Mouse (Mus musculus): ENCODE results near the gene Sf3a3. TPM values are rescaled to one million over a fixed set of nuclear protein-coding genes. Genes with fewer than 3 reads are reported as not detected.
A peak's percentile ranks its signal among the peaks of the same experiment; 100 is the strongest.

Gene Sf3a3
- polyA plus RNA-seq, 1 experiment: 7.2 TPM

GRCm38 (mm10) chr4:124699791-124700190, 14.8 kb upstream of the Sf3a3 start:
- H3K36me3 ChIP-seq (ENCODE audit: control insufficient read depth, insufficient read depth, low read length): no peaks in the 10 kb centered on the region
- no peaks in the 10 kb centered on the region for H3K27me3 ChIP-seq (ENCODE audit: control insufficient read depth, insufficient read depth, low read length)
- 42% methylated on average over 6 of the region's 6 CpGs for WGBS
- TF ChIP-seq CTCF (IDR thresholded peaks at IDR 0.05; ENCODE audit: extremely low read depth, insufficient read length, insufficient replicate concordance, low read depth, low read length): no peak
- no peak for TF ChIP-seq POLR2A (IDR thresholded peaks at IDR 0.05; ENCODE audit: low read depth, low read length)
- no peak overlapping the region for H3K4me3 ChIP-seq (ENCODE audit: low read depth, low read length)
- 0 out of 2 replicates have a peak overlapping the region, but pooled peaks have one; percentile 23 for H3K27ac ChIP-seq (ENCODE audit: insufficient read depth, low read depth, low read length)
- H3K4me1 ChIP-seq (ENCODE audit: control insufficient read depth, insufficient read depth, insufficient read length, low read length): peaks cover 19% of the 10 kb centered on the region

- H3K4me1 ChIP-seq (ENCODE audit: control insufficient read depth, insufficient read depth, insufficient read length, low read length): peaks cover 19% of the 10 kb centered on the region
- WGBS: 1% methylated on average over 59 of the region's 59 CpGs
- peak within 1 kb of the TSS; percentile 23; the same call in 1 of the 2 replicates for H3K27ac ChIP-seq (ENCODE audit: insufficient read depth, low read depth, low read length)
- no peaks in the 10 kb centered on the region for H3K27me3 ChIP-seq (ENCODE audit: control insufficient read depth, insufficient read depth, low read length)
- no peak for TF ChIP-seq CTCF (IDR thresholded peaks at IDR 0.05; ENCODE audit: extremely low read depth, insufficient read length, insufficient replicate concordance, low read depth, low read length)
- peak; percentile 21; the same call in 1 of the 2 replicates for TF ChIP-seq POLR2A (IDR thresholded peaks at IDR 0.05; ENCODE audit: low read depth, low read length)
- H3K36me3 ChIP-seq (ENCODE audit: control insufficient read depth, insufficient read depth, low read length): no peaks in the 10 kb centered on the region
- H3K4me3 ChIP-seq (ENCODE audit: low read depth, low read length): peak within 1 kb of the TSS; percentile 66
These were observed 14.2 kb upstream of the Sf3a3 start, which contains the start of gene Fhl3 for GRCm38 (mm10) chr4:124700248-124700971. Fhl3 (plus strand) TSS chr4:124700701.

GRCm38 (mm10) chr4:124701052-124701845, 13.3 kb upstream of the Sf3a3 start:
- H3K36me3 ChIP-seq (ENCODE audit: control insufficient read depth, insufficient read depth, low read length): no peaks in the 10 kb centered on the region
- peak overlapping the region; percentile 66 for H3K4me3 ChIP-seq (ENCODE audit: low read depth, low read length)
- WGBS: 20% methylated on average over 22 of the region's 22 CpGs
- TF ChIP-seq CTCF (IDR thresholded peaks at IDR 0.05; ENCODE audit: extremely low read depth, insufficient read length, insufficient replicate concordance, low read depth, low read length) (no peak), POLR2A (IDR thresholded peaks at IDR 0.05; ENCODE audit: low read depth, low read length) (no peak)
- no peak overlapping the region for H3K27ac ChIP-seq (ENCODE audit: insufficient read depth, low read depth, low read length)
- no peaks in the 10 kb centered on the region for H3K27me3 ChIP-seq (ENCODE audit: control insufficient read depth, insufficient read depth, low read length)
- peaks cover 20% of the 10 kb centered on the region for H3K4me1 ChIP-seq (ENCODE audit: control insufficient read depth, insufficient read depth, insufficient read length, low read length)

GRCm38 (mm10) chr4:124701916-124702315, 12.7 kb upstream of the Sf3a3 start:
- H3K4me3 ChIP-seq (ENCODE audit: low read depth, low read length): peak overlapping the region; percentile 66; the same call in 1 of the 2 replicates
- no peaks in the 10 kb centered on the region for H3K36me3 ChIP-seq (ENCODE audit: control insufficient read depth, insufficient read depth, low read length)
- H3K27me3 ChIP-seq (ENCODE audit: control insufficient read depth, insufficient read depth, low read length): no peaks in the 10 kb centered on the region
- TF ChIP-seq POLR2A (IDR thresholded peaks at IDR 0.05; ENCODE audit: low read depth, low read length) (no peak), CTCF (IDR thresholded peaks at IDR 0.05; ENCODE audit: extremely low read depth, insufficient read length, insufficient replicate concordance, low read depth, low read length) (no peak)
- peaks cover 18% of the 10 kb centered on the region for H3K4me1 ChIP-seq (ENCODE audit: control insufficient read depth, insufficient read depth, insufficient read length, low read length)
- 93% methylated on average over 3 of the region's 5 CpGs for WGBS
- H3K27ac ChIP-seq (ENCODE audit: insufficient read depth, low read depth, low read length): no peak overlapping the region

- H3K27ac ChIP-seq (ENCODE audit: insufficient read depth, low read depth, low read length): peak overlapping the region; percentile 30
- H3K4me3 ChIP-seq (ENCODE audit: low read depth, low read length): no peak overlapping the region
- TF ChIP-seq CTCF (IDR thresholded peaks at IDR 0.05; ENCODE audit: extremely low read depth, insufficient read length, insufficient replicate concordance, low read depth, low read length) (no peak), POLR2A (IDR thresholded peaks at IDR 0.05; ENCODE audit: low read depth, low read length) (no peak)
- H3K36me3 ChIP-seq (ENCODE audit: control insufficient read depth, insufficient read depth, low read length): no peaks in the 10 kb centered on the region
- 54% methylated on average over 2 of the region's 2 CpGs for WGBS
- no peaks in the 10 kb centered on the region for H3K27me3 ChIP-seq (ENCODE audit: control insufficient read depth, insufficient read depth, low read length)
- peaks cover 20% of the 10 kb centered on the region for H3K4me1 ChIP-seq (ENCODE audit: control insufficient read depth, insufficient read depth, insufficient read length, low read length)
These were observed 11.2 kb upstream of the Sf3a3 start for GRCm38 (mm10) chr4:124703406-124703805.

- H3K27ac ChIP-seq (ENCODE audit: insufficient read depth, low read depth, low read length): peak overlapping the region; percentile 57
- 54% methylated on average over 6 of the region's 6 CpGs for WGBS
- no peaks in the 10 kb centered on the region for H3K36me3 ChIP-seq (ENCODE audit: control insufficient read depth, insufficient read depth, low read length)
- no peak overlapping the region for H3K4me3 ChIP-seq (ENCODE audit: low read depth, low read length)
- H3K27me3 ChIP-seq (ENCODE audit: control insufficient read depth, insufficient read depth, low read length): no peaks in the 10 kb centered on the region
- no peak for TF ChIP-seq POLR2A (IDR thresholded peaks at IDR 0.05; ENCODE audit: low read depth, low read length)
- TF ChIP-seq CTCF (IDR thresholded peaks at IDR 0.05; ENCODE audit: extremely low read depth, insufficient read length, insufficient replicate concordance, low read depth, low read length): no peak
- peaks cover 20% of the 10 kb centered on the region for H3K4me1 ChIP-seq (ENCODE audit: control insufficient read depth, insufficient read depth, insufficient read length, low read length)
These were observed 10.4 kb upstream of the Sf3a3 start for GRCm38 (mm10) chr4:124703881-124704796.

All from small intestine, adult 2 months (tissue).